Mouse (Mus musculus): ENCODE results near the gene Rab6a. TPM values are rescaled to one million over a fixed set of nuclear protein-coding genes. Genes with fewer than 3 reads are reported as not detected.

Gene Rab6a
- polyA plus RNA-seq, 1 experiment from 2014 or later: 119 TPM

DNA sequence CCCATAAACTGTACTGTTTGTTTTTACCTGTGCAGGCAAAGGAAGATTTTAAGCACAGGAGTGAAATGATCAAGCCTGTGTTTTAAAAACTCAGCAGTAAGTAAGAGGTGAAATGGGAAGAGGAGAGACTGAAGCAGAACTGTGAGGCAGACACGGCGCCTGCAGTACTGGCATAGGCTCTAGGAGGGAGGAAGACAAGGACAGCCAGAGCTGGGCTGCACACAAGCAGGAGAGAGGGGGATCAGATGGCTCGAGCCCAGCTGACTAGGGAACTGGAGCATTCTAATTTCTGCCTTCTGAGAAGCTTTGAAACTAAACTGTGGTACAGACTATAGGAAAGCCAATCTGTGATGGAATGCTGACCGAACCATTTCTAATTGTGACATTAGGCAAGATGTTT lies 34.5 kb upstream of the Rab6a start:
- 77% methylated on average over 4 of the region's 4 CpGs for WGBS
- peaks cover 28% of the 10 kb centered on the region for H3K36me3 ChIP-seq (ENCODE audit: control insufficient read depth, insufficient read depth, low read length)
- H3K9me3 ChIP-seq (ENCODE audit: control insufficient read depth, low read length): no peaks in the 10 kb centered on the region
- no peak overlapping the region for H3K4me3 ChIP-seq (ENCODE audit: control insufficient read depth in 1 of 2, insufficient read depth in 1 of 2, low read depth in 1 of 2, low read length in 2 of 2)
- H3K27me3 ChIP-seq (ENCODE audit: control insufficient read depth, insufficient read depth, low read length): no peaks in the 10 kb centered on the region
- no peaks in the 10 kb centered on the region for H3K4me1 ChIP-seq (ENCODE audit: control insufficient read depth in 2 of 2, insufficient read depth in 2 of 2, low read length in 2 of 2)
- no peak overlapping the region for H3K9ac ChIP-seq (ENCODE audit: low read length)
- no peak overlapping the region for H3K27ac ChIP-seq (replicated peaks in 1 of 2; ENCODE audit: control insufficient read depth in 1 of 2, insufficient read depth in 1 of 2, low read depth in 2 of 2, low read length in 2 of 2)
- no peak for ATAC-seq (ENCODE audit: insufficient number of reproducible peaks, insufficient read depth, low FRiP score, low read depth)
- no peak overlapping the region for H3K4me2 ChIP-seq (ENCODE audit: low read length)

GRCm38 (mm10) chr7:100578794-100579193 lies 28.4 kb upstream of the Rab6a start:
- H3K4me3 ChIP-seq (ENCODE audit: control insufficient read depth in 1 of 2, insufficient read depth in 1 of 2, low read depth in 1 of 2, low read length in 2 of 2): no peak overlapping the region
- no peak overlapping the region for H3K4me2 ChIP-seq (ENCODE audit: low read length)
- no peaks in the 10 kb centered on the region for H3K27me3 ChIP-seq (ENCODE audit: control insufficient read depth, insufficient read depth, low read length)
- WGBS: 42% methylated on average over 2 of the region's 2 CpGs
- ATAC-seq (ENCODE audit: insufficient number of reproducible peaks, insufficient read depth, low FRiP score, low read depth): no peak
- peaks cover 9% of the 10 kb centered on the region; the same call in 1 of the 2 replicates for H3K36me3 ChIP-seq (ENCODE audit: control insufficient read depth, insufficient read depth, low read length)
- H3K27ac ChIP-seq (replicated peaks in 1 of 2; ENCODE audit: control insufficient read depth in 1 of 2, insufficient read depth in 1 of 2, low read depth in 2 of 2, low read length in 2 of 2): peak overlapping the region in 1 of 2 experiments; percentile 27; a peak in 1 of 4 replicates
- H3K4me1 ChIP-seq (ENCODE audit: control insufficient read depth in 2 of 2, insufficient read depth in 2 of 2, low read length in 2 of 2): peaks cover 3 to 9% of the 10 kb centered on the region in 2 experiments; a peak in 3 of 4 replicates
- H3K9me3 ChIP-seq (ENCODE audit: control insufficient read depth, low read length): no peaks in the 10 kb centered on the region
- no peak overlapping the region for H3K9ac ChIP-seq (ENCODE audit: low read length)

DNA sequence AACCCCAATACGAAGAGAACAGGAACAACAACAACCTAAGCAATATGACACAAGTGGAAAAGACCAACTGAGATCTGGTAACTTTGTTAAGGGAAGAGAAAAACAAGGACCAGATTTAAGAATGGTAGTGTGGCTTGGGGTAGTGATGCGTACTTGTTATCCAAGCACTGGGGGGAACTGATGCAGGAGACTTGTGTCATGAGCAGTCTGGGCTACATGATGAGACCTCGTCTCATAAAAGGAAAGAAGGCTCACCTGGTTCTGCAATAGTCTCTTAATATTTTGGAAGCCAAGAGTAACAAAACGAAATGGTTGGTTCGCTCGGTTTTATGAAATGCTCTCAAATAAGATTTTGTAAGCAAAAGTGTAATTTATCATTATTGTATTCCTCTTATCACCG lies 25.0 kb upstream of the Rab6a start:
- H3K27ac ChIP-seq (replicated peaks in 1 of 2; ENCODE audit: control insufficient read depth in 1 of 2, insufficient read depth in 1 of 2, low read depth in 2 of 2, low read length in 2 of 2): no peak overlapping the region
- H3K4me2 ChIP-seq (ENCODE audit: low read length): peak overlapping the region; percentile 76
- no peaks in the 10 kb centered on the region for H3K27me3 ChIP-seq (ENCODE audit: control insufficient read depth, insufficient read depth, low read length)
- 37% methylated on average over 7 of the region's 7 CpGs for WGBS
- ATAC-seq (ENCODE audit: insufficient number of reproducible peaks, insufficient read depth, low FRiP score, low read depth): no peak
- peak overlapping the region; percentile 50 to 81; a peak in 3 of 4 replicates for H3K4me3 ChIP-seq (ENCODE audit: control insufficient read depth in 1 of 2, insufficient read depth in 1 of 2, low read depth in 1 of 2, low read length in 2 of 2)
- 0 out of 2 replicates have a peak, but pooled peaks cover 4% of the 10 kb centered on the region for H3K36me3 ChIP-seq (ENCODE audit: control insufficient read depth, insufficient read depth, low read length)
- H3K9ac ChIP-seq (ENCODE audit: low read length): peak overlapping the region; percentile 81
- no peaks in the 10 kb centered on the region for H3K9me3 ChIP-seq (ENCODE audit: control insufficient read depth, low read length)
- peaks cover 3 to 9% of the 10 kb centered on the region in 2 experiments; a peak in 3 of 4 replicates for H3K4me1 ChIP-seq (ENCODE audit: control insufficient read depth in 2 of 2, insufficient read depth in 2 of 2, low read length in 2 of 2)

DNA sequence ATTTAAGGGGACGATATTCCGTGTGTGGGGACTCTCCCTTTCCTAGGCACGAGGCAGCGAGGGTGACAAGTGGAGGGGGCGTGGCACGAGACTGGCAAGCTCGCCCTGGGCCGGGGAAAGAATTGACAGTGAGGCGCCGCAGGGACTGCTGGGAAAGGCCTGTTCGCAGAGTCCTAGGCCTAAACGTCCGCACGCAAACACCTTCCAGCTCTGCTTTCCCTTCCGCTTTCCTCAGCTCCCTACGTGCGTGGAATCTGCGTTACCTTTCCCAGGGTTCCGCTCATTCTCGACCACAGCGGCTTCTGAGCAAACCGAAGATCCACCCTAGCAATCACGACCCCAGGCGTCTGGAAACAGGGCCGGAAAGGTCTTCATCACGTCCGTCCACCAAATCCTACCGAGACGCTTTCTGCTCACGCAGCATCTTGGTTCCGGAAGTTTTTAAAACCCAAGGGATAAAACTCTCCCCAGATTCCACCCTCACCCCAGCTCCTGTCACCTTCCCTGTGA lies 24.4 kb upstream of the Rab6a start:
- under 1% methylated on average over 31 of the region's 31 CpGs for WGBS
- Histone ChIP-seq H3K4me2 (ENCODE audit: low read length) (peak overlapping the region; percentile 76), H3K4me1 (ENCODE audit: control insufficient read depth in 2 of 2, insufficient read depth in 2 of 2, low read length in 2 of 2) (peaks cover 3 to 9% of the 10 kb centered on the region in 2 experiments; a peak in 3 of 4 replicates), H3K9ac (ENCODE audit: low read length) (peak overlapping the region; percentile 81), H3K36me3 (ENCODE audit: control insufficient read depth, insufficient read depth, low read length) (0 out of 2 replicates have a peak, but pooled peaks cover 4% of the 10 kb centered on the region), H3K4me3 (ENCODE audit: control insufficient read depth in 1 of 2, insufficient read depth in 1 of 2, low read depth in 1 of 2, low read length in 2 of 2) (peak overlapping the region; percentile 50 to 81), H3K27me3 (ENCODE audit: control insufficient read depth, insufficient read depth, low read length) (no peaks in the 10 kb centered on the region), H3K9me3 (ENCODE audit: control insufficient read depth, low read length) (no peaks in the 10 kb centered on the region), H3K27ac (replicated peaks in 1 of 2; ENCODE audit: control insufficient read depth in 1 of 2, insufficient read depth in 1 of 2, low read depth in 2 of 2, low read length in 2 of 2) (peak overlapping the region; percentile 86 to 97)
- ATAC-seq (ENCODE audit: insufficient number of reproducible peaks, insufficient read depth, low FRiP score, low read depth): peak; percentile 64

- 74% methylated on average over 1 of the region's 1 CpGs for WGBS
- Histone ChIP-seq H3K4me1 (ENCODE audit: control insufficient read depth in 2 of 2, insufficient read depth in 2 of 2, low read length in 2 of 2) (no peaks in the 10 kb centered on the region), H3K4me2 (ENCODE audit: low read length) (no peak overlapping the region), H3K9me3 (ENCODE audit: control insufficient read depth, low read length) (no peaks in the 10 kb centered on the region), H3K36me3 (ENCODE audit: control insufficient read depth, insufficient read depth, low read length) (no peaks in the 10 kb centered on the region), H3K4me3 (ENCODE audit: control insufficient read depth in 1 of 2, insufficient read depth in 1 of 2, low read depth in 1 of 2, low read length in 2 of 2) (no peak overlapping the region), H3K27me3 (ENCODE audit: control insufficient read depth, insufficient read depth, low read length) (no peaks in the 10 kb centered on the region), H3K9ac (ENCODE audit: low read length) (no peak overlapping the region), H3K27ac (replicated peaks in 1 of 2; ENCODE audit: control insufficient read depth in 1 of 2, insufficient read depth in 1 of 2, low read depth in 2 of 2, low read length in 2 of 2) (peak overlapping the region in 1 of 2 experiments; percentile 20; a peak in 1 of 4 replicates)
- ATAC-seq (ENCODE audit: insufficient number of reproducible peaks, insufficient read depth, low FRiP score, low read depth): no peak
Observed at GRCm38 (mm10) chr7:100589816-100590215, 17.4 kb upstream of the Rab6a start.

DNA sequence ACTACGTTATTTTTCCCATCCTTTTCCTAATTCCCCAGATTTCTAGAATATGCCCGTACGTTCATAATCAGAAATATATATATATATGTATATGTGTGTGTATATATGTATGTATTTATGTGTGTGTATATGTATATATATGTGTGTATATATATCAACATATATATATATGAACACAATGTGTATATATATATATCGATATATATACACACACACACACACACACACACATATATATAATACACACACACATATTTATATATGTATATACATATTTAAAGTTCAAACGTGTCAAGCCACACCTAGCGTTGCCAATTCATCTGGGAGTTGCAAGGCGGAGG lies 16.7 kb upstream of the Rab6a start:
- peak overlapping the region; percentile 40 to 62 for H3K4me3 ChIP-seq (ENCODE audit: control insufficient read depth in 1 of 2, insufficient read depth in 1 of 2, low read depth in 1 of 2, low read length in 2 of 2)
- no peak for ATAC-seq (ENCODE audit: insufficient number of reproducible peaks, insufficient read depth, low FRiP score, low read depth)
- H3K36me3 ChIP-seq (ENCODE audit: control insufficient read depth, insufficient read depth, low read length): no peaks in the 10 kb centered on the region
- peak overlapping the region; percentile 76 to 90 for H3K27ac ChIP-seq (replicated peaks in 1 of 2; ENCODE audit: control insufficient read depth in 1 of 2, insufficient read depth in 1 of 2, low read depth in 2 of 2, low read length in 2 of 2)
- H3K4me2 ChIP-seq (ENCODE audit: low read length): peak overlapping the region; percentile 50
- H3K9me3 ChIP-seq (ENCODE audit: control insufficient read depth, low read length): no peaks in the 10 kb centered on the region
- 43% methylated on average over 7 of the region's 7 CpGs for WGBS
- no peaks in the 10 kb centered on the region for H3K4me1 ChIP-seq (ENCODE audit: control insufficient read depth in 2 of 2, insufficient read depth in 2 of 2, low read length in 2 of 2)
- no peaks in the 10 kb centered on the region for H3K27me3 ChIP-seq (ENCODE audit: control insufficient read depth, insufficient read depth, low read length)
- peak overlapping the region; percentile 62 for H3K9ac ChIP-seq (ENCODE audit: low read length)

GRCm38 (mm10) chr7:100590845-100591521 lies 16.2 kb upstream of the Rab6a start:
- H3K27me3 ChIP-seq (ENCODE audit: control insufficient read depth, insufficient read depth, low read length): no peaks in the 10 kb centered on the region
- H3K9ac ChIP-seq (ENCODE audit: low read length): peak overlapping the region; percentile 62
- H3K4me3 ChIP-seq (ENCODE audit: control insufficient read depth in 1 of 2, insufficient read depth in 1 of 2, low read depth in 1 of 2, low read length in 2 of 2): peak overlapping the region; percentile 40 to 62
- peak overlapping the region; percentile 76 to 94 for H3K27ac ChIP-seq (replicated peaks in 1 of 2; ENCODE audit: control insufficient read depth in 1 of 2, insufficient read depth in 1 of 2, low read depth in 2 of 2, low read length in 2 of 2)
- 0% methylated on average over 20 of the region's 20 CpGs for WGBS
- H3K9me3 ChIP-seq (ENCODE audit: control insufficient read depth, low read length): no peaks in the 10 kb centered on the region
- H3K36me3 ChIP-seq (ENCODE audit: control insufficient read depth, insufficient read depth, low read length): no peaks in the 10 kb centered on the region
- H3K4me2 ChIP-seq (ENCODE audit: low read length): peak overlapping the region; percentile 50
- no peaks in the 10 kb centered on the region for H3K4me1 ChIP-seq (ENCODE audit: control insufficient read depth in 2 of 2, insufficient read depth in 2 of 2, low read length in 2 of 2)
- peak; percentile 96 for ATAC-seq (ENCODE audit: insufficient number of reproducible peaks, insufficient read depth, low FRiP score, low read depth)
